Comparison of ENCODE assay signal across 23 mouse cellular contexts in genomic region chr6:104688439-104689125, GRCm38 (mm10).
A peak's percentile ranks its signal among the peaks of the same experiment; 100 is the strongest.
DNase-seq lines count a peak whose midpoint lies in the region; ATAC-seq and TF ChIP-seq lines count a peak whose summit lies in the region.
"Had no signal": no experiment of that assay in that cellular context is flagged by ENCODE, and none has a peak within 500 bp of the region (broad histone marks: within the 10 kb centered on the region; RNA-seq: fewer than 3 reads in every experiment).

No protein-coding gene starts in this region.

- 54% methylated on average over 6 of the region's 6 CpGs for WGBS in hindbrain, postnatal 0 days
- 87% methylated on average over 6 of the region's 6 CpGs for WGBS in hindbrain, embryonic 12.5 days
- 26% methylated on average over 6 of the region's 6 CpGs for WGBS in limb, embryonic 14.5 days
- WGBS in intestine, postnatal 0 days, result 80% methylated on average over 6 of the region's 6 CpGs

- TF ChIP-seq POLR2A in limb, embryonic 14.5 days (IDR thresholded peaks at IDR 0.05; ENCODE audit: borderline replicate concordance, extremely low read depth, insufficient read depth, insufficient read length), result no peak

- ATAC-seq in hindbrain, postnatal 0 days, result peak; percentile 56; the same call in 1 of the 2 replicates
- no peak for ATAC-seq in hindbrain, embryonic 12.5 days (ENCODE audit: low FRiP score)
- peak; percentile 37; the same call in 1 of the 2 replicates for ATAC-seq in limb, embryonic 14.5 days (ENCODE audit: low FRiP score, low read depth)
- ATAC-seq in intestine, postnatal 0 days, result no peak
- ATAC-seq: forebrain, embryonic 15.5 days had no signal

- no peak for TF ChIP-seq CTCF in hindbrain, postnatal 0 days (IDR thresholded peaks at IDR 0.05; ENCODE audit: low read depth)
- no peak for TF ChIP-seq CTCF in intestine, postnatal 0 days (IDR thresholded peaks at IDR 0.05; ENCODE audit: low read depth)

- peak; percentile 57 for DNase-seq in hindbrain, postnatal 0 days (ENCODE audit: low spot score)
- DNase-seq in cerebellum, adult 11 months, result peak; percentile 87
- peak; percentile 88 to 92 for DNase-seq in cerebellum, postnatal 10 days
- DNase-seq in limb, embryonic 14.5 days (ENCODE audit: low spot score), result peak; percentile 16
- no peak for DNase-seq in natural killer cell, adult 2 months (ENCODE audit: low spot score in 2 of 2)
- DNase-seq: adrenal gland, postnatal 14 days; heart, postnatal 14 days; kidney, adult 2 months; kidney, postnatal 10 days; layer of hippocampus, postnatal 36 days; liver, embryonic 13.5 days; lung, embryonic 14.5 days; lung, postnatal 36 days; right cerebral cortex, adult 18-20 months; thymus, postnatal 36 days had no signal

- no peaks in the 10 kb centered on the region for H3K9me3 ChIP-seq in hindbrain, postnatal 0 days (ENCODE audit: low read length)
- H3K9me3 ChIP-seq in hindbrain, embryonic 12.5 days (replicated peaks), result no peaks in the 10 kb centered on the region
- no peaks in the 10 kb centered on the region for H3K9me3 ChIP-seq in limb, embryonic 14.5 days (ENCODE audit: control insufficient read depth, low read length)
- no peaks in the 10 kb centered on the region for H3K9me3 ChIP-seq in intestine, postnatal 0 days (ENCODE audit: control insufficient read depth)
- H3K9me3 ChIP-seq: embryonic facial prominence, embryonic 13.5 days; forebrain, embryonic 15.5 days; heart, embryonic 12.5 days; liver, embryonic 13.5 days; neural tube, embryonic 13.5 days had no signal

- H3K27me3 ChIP-seq in hindbrain, postnatal 0 days (ENCODE audit: insufficient read depth, low read length), result no peaks in the 10 kb centered on the region
- no peaks in the 10 kb centered on the region for H3K27me3 ChIP-seq in hindbrain, embryonic 12.5 days
- H3K27me3 ChIP-seq in limb, embryonic 14.5 days (ENCODE audit: control insufficient read depth, insufficient read depth, low read length), result no peaks in the 10 kb centered on the region
- no peaks in the 10 kb centered on the region for H3K27me3 ChIP-seq in intestine, postnatal 0 days (replicated peaks; ENCODE audit: control insufficient read depth, insufficient read depth, low read length)
- H3K27me3 ChIP-seq: CH12.LX; embryonic facial prominence, embryonic 13.5 days; forebrain, embryonic 15.5 days; heart, embryonic 12.5 days; liver, embryonic 13.5 days; neural tube, embryonic 13.5 days had no signal

- no peaks in the 10 kb centered on the region for H3K36me3 ChIP-seq in hindbrain, postnatal 0 days (ENCODE audit: insufficient read depth, low read length)
- no peaks in the 10 kb centered on the region for H3K36me3 ChIP-seq in hindbrain, embryonic 12.5 days
- H3K36me3 ChIP-seq in limb, embryonic 14.5 days (ENCODE audit: control insufficient read depth, insufficient read depth, low read length), result no peaks in the 10 kb centered on the region
- no peaks in the 10 kb centered on the region for H3K36me3 ChIP-seq in intestine, postnatal 0 days (ENCODE audit: control insufficient read depth, insufficient read depth)
- H3K36me3 ChIP-seq: embryonic facial prominence, embryonic 13.5 days; forebrain, embryonic 15.5 days; heart, embryonic 12.5 days; liver, embryonic 13.5 days; neural tube, embryonic 13.5 days had no signal

- H3K4me3 ChIP-seq in hindbrain, postnatal 0 days (ENCODE audit: low read length), result no peak overlapping the region
- no peak overlapping the region for H3K4me3 ChIP-seq in hindbrain, embryonic 12.5 days
- no peak overlapping the region for H3K4me3 ChIP-seq in limb, embryonic 14.5 days (replicated peaks; ENCODE audit: low read length)
- no peak overlapping the region for H3K4me3 ChIP-seq in intestine, postnatal 0 days (ENCODE audit: low read depth, low read length)
- H3K4me3 ChIP-seq: embryonic facial prominence, embryonic 13.5 days; forebrain, embryonic 15.5 days; heart, embryonic 12.5 days; layer of hippocampus, adult 2 months; liver, embryonic 13.5 days; neural tube, embryonic 13.5 days had no signal

- H3K4me2 ChIP-seq in hindbrain, postnatal 0 days (ENCODE audit: low read depth, low read length), result no peak overlapping the region
- no peak overlapping the region for H3K4me2 ChIP-seq in hindbrain, embryonic 12.5 days (replicated peaks)
- no peak overlapping the region for H3K4me2 ChIP-seq in limb, embryonic 14.5 days (replicated peaks; ENCODE audit: low read depth, low read length, severe bottlenecking)
- H3K4me2 ChIP-seq in intestine, postnatal 0 days (replicated peaks; ENCODE audit: low read depth), result no peak overlapping the region
- H3K4me2 ChIP-seq: embryonic facial prominence, embryonic 13.5 days; forebrain, embryonic 15.5 days; heart, embryonic 12.5 days; liver, embryonic 13.5 days; lung, embryonic 14.5 days; neural tube, embryonic 13.5 days had no signal

- H3K4me1 ChIP-seq in hindbrain, postnatal 0 days (ENCODE audit: insufficient read depth, low read length), result no peaks in the 10 kb centered on the region
- no peaks in the 10 kb centered on the region for H3K4me1 ChIP-seq in hindbrain, embryonic 12.5 days
- no peaks in the 10 kb centered on the region for H3K4me1 ChIP-seq in limb, embryonic 14.5 days (ENCODE audit: control insufficient read depth, insufficient read depth, low read length)
- H3K4me1 ChIP-seq in intestine, postnatal 0 days (replicated peaks; ENCODE audit: control insufficient read depth, insufficient read depth, low read length), result no peaks in the 10 kb centered on the region
- H3K4me1 ChIP-seq: embryonic facial prominence, embryonic 13.5 days; forebrain, embryonic 15.5 days; heart, embryonic 12.5 days; liver, embryonic 13.5 days; neural tube, embryonic 13.5 days had no signal

- H3K27ac ChIP-seq in hindbrain, postnatal 0 days, result no peak overlapping the region
- H3K27ac ChIP-seq in hindbrain, embryonic 12.5 days, result no peak overlapping the region
- H3K27ac ChIP-seq in limb, embryonic 14.5 days (replicated peaks; ENCODE audit: low read depth, low read length), result no peak overlapping the region
- H3K27ac ChIP-seq in intestine, postnatal 0 days (ENCODE audit: low read depth, low read length), result no peak overlapping the region
- H3K27ac ChIP-seq: embryonic facial prominence, embryonic 13.5 days; forebrain, embryonic 15.5 days; layer of hippocampus, adult 2 months; liver, embryonic 13.5 days; neural tube, embryonic 13.5 days had no signal

- H3K9ac ChIP-seq in hindbrain, postnatal 0 days (replicated peaks; ENCODE audit: low read length), result no peak overlapping the region
- H3K9ac ChIP-seq in hindbrain, embryonic 12.5 days, result no peak overlapping the region
- no peak overlapping the region for H3K9ac ChIP-seq in limb, embryonic 14.5 days (ENCODE audit: low read depth, low read length, severe bottlenecking)
- H3K9ac ChIP-seq in intestine, postnatal 0 days (ENCODE audit: low read depth, low read length), result no peak overlapping the region
- H3K9ac ChIP-seq: embryonic facial prominence, embryonic 13.5 days; forebrain, embryonic 15.5 days; heart, embryonic 12.5 days; liver, embryonic 13.5 days; lung, embryonic 14.5 days; neural tube, embryonic 13.5 days had no signal

Comparison
In these comparisons a context has a peak if more than half of its experiments do, and no peak if none do; other contexts are left out.
1. ATAC-seq: peak in hindbrain, postnatal 0 days (single experiment) and limb, embryonic 14.5 days (single experiment); none in hindbrain, embryonic 12.5 days (single experiment) and intestine, postnatal 0 days (single experiment).
2. DNase-seq: peak in hindbrain, postnatal 0 days (single experiment), cerebellum, adult 11 months (single experiment), cerebellum, postnatal 10 days (2 of 2) and limb, embryonic 14.5 days (single experiment); none in natural killer cell, adult 2 months (0 of 2).